Mouse (Mus musculus): ENCODE measurements around the gene Ccdc89.
A peak's percentile ranks its signal among the peaks of the same experiment; 100 is the strongest.

Gene Ccdc89

DNA sequence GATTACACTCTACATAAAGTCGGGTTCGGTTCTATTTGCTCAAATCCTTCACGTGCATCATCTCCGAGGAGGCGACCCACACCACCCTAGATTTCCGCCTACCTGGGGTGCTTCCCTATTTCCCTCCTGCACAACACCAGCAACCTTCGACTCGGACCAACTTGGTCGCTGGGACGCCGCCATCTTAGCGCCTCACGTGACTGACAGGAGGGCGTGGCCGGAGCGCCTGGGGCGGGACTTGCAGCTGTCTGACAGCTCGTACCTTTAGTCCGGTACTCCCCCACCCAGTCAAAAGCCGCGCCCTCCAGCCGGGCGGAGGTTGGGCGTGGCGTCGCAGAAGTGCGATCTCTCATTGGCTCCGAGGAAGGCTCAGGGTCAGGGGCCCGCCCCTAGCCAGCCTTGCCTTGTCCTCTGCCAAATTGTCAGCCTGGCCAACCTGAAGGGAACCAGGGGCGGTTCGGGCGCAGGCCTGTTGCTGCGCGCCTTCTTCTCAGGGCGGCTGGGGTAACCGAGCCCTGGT, 49.5 kb downstream of the Ccdc89 start, which contains the start of gene Tmem126b:
Gene Tmem126b, minus strand, starts transcription at position 209 of the 520 bp plus-strand sequence.
- DNase-seq (ENCODE audit: low spot score): peak; percentile 98

DNA sequence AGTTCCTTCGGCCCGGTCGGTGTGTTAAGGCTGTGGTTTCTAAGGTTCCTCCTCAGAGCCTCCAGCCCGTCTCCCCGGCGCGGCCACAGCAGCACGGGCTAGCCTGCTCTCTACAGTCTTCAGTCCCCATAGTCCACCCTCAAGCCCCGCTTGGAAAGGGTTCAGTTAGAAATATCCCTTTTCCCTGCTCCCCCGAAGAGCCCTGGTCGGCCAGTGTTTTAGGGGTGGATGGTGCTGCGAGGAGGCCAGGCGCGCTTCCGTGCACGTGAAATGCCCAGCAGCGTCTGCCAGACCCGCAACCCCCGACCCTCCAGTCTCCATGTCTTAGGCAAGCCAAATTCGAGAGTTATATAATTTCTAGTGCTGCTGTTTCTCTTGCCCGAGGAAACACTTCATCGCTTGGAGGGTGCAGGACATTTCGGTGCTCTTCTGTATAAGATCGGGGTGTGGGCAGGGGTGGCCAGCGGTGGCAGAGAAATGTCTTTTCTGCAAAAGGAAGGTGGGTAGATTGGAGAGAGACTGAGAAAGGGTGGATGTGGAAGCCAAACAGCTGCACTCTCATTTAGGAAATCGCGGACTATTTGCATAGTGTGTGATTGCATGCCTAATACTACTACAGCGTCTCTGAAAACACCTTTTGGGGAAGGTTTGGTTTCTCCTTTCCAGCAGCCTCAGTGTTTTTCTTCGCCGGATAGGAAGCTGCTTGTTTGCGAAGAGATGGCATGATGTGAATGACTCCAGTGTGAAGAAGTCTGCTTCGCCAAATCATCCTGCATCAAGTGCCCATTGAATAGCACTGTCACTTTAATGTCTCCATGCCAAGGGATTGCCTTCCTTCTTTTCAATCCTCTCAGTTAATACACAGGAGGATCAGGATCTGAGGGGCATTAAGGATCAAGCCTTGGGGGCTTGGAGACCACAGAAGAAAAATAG, 50.2 kb downstream of the Ccdc89 start, which contains the start of gene Dlg2:
Gene Dlg2, plus strand, starts transcription at position 360 of the 933 bp plus-strand sequence.
- no peak for DNase-seq (ENCODE audit: low spot score)

Data from left cerebral cortex, adult 11 months (tissue).